Mouse (Mus musculus): ENCODE results near the gene Nfia.

Nfia gene

DNA sequence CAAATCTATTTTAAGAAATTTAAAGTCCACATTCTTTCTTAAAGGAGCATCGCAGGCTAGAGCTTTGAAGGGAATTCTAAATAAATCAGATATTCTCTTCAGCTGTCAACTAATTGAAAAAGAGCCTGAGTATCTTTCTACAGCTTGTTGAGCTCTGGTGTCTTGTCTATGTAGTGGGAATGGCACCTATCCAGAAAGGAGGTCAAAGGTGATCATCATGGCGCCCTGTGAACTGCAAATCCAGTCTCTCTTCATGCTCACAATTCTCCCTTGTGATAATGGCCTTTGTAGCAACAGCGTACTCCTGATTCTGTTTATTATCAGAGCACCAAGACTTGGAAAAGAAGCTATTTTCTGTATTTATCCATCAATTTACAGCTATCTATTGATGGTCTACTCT lies 6.4 kb upstream of the Nfia start:
- no peak for DNase-seq (ENCODE audit: low spot score in 2 of 2)

- DNase-seq (ENCODE audit: low spot score in 2 of 2): no peak
Measured at GRCm38 (mm10) chr4:97767025-97767424, 5.5 kb upstream of the Nfia start.

- no peak for DNase-seq (ENCODE audit: low spot score in 2 of 2)
Measured at GRCm38 (mm10) chr4:97767516-97767915, 5.0 kb upstream of the Nfia start.

GRCm38 (mm10) chr4:97769861-97770260 lies 2.7 kb upstream of the Nfia start:
- no peak for DNase-seq (ENCODE audit: low spot score in 2 of 2)

DNA sequence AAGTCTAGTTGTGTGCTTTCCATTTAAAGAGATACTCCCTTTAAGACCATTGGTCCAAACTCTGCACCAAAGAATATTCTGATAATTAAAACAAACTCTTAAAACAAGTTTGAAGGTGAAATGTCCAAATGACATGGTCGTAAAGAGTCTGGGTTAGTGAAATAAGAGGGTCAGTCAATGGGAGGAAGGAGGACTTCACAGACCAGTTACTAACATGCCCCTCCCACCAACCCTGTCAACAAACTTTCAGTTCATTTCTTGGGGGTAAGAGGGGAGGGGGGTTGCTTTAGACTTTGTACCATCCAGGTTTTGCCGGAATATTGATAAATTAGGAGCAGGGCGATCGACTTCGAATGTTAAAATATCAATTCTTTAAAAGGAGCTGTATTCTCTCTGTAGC lies 1.1 kb upstream of the Nfia start:
- DNase-seq (ENCODE audit: low spot score in 2 of 2): no peak

DNA sequence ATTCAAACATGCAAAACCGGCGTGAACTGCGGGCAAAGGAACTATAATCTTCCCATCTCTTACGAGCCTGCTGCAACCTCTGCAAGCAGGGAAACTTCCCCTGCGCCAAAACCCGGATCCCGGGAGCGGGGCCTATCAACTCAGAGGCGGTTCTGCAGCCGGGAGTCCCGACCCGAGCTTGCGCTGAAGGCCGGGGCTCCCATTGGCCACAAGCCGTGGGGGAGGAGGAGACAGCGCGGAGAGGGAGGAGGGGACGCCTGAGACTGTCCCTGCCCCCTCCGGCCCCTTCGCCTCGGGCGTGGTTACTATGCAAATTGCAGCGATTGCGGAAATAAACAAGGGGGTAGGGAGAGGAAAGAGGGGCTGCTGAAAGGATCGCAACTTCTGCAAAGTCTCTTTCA lies 450 bp upstream of the Nfia start:
- peak; percentile 84 to 93 for DNase-seq (ENCODE audit: low spot score in 2 of 2)

GRCm38 (mm10) chr4:97773110-97773593 lies 618 bp downstream of the Nfia start:
- DNase-seq (ENCODE audit: low spot score in 2 of 2): peak; percentile 42 to 88

GRCm38 (mm10) chr4:97773791-97774190 lies 1.3 kb downstream of the Nfia start:
- DNase-seq (ENCODE audit: low spot score in 2 of 2): no peak

- DNase-seq (ENCODE audit: low spot score in 2 of 2): no peak
Measured at GRCm38 (mm10) chr4:97774446-97774950, 2.0 kb downstream of the Nfia start.

DNA sequence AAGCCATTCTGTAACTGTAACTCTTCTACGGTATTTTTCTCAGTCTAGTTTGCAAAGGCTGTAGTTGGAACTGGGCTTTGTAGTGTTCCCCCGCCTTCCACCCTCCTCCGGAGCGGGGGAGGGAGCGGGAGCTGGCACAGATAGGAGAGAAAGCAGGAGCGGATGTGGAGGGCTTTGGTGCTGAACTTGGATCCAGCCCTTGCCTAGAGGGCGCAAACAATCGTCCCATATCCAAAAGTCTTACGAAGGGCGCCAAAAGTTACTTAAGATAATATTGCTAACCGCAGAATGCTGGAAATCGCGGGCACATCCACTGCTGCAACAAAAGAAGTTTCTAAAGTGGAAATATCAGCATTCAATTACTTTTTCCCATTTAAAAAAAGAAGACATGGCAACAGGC lies 2.5 kb downstream of the Nfia start:
- peak in 1 of 2 experiments; percentile 56 for DNase-seq (ENCODE audit: low spot score in 2 of 2)

DNA sequence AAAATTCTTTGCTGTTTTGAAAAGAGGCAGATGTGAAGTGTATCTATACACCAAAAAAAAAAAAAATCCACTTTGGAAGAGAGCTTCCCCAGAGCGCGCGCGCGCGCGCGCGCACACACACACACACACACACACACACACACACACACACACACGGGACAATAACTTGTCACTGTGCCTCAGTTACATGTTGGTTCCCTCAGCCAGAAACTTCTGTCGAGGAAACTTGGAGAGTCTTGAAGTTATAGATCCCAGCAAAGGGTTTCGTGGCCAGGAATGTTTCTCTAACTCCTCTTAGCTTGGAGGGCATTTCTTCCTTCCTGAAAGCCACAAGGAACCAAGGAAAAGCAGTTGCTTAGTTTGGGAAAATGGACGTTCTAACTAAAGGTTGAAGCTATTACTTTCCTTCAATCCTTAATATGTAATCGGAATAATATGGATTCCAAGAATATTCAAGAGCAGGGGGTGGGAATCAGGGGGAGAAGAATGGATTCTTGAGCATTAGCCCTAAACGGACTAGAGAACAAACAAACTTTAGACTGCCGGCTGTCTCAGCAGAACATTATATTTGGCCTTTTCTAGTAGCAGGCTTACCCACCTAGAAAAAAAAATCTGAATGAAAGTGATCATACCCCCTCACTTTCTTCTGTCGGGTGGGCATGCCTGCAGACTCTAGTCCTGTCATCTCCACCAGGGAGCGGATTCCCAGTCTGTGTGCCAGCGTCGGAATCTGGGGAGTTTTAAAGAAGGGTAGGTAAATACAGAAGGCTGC lies 3.1 kb downstream of the Nfia start:
- DNase-seq (ENCODE audit: low spot score in 2 of 2): no peak

GRCm38 (mm10) chr4:97776388-97777080 lies 4.0 kb downstream of the Nfia start:
- DNase-seq (ENCODE audit: low spot score in 2 of 2): no peak

DNA sequence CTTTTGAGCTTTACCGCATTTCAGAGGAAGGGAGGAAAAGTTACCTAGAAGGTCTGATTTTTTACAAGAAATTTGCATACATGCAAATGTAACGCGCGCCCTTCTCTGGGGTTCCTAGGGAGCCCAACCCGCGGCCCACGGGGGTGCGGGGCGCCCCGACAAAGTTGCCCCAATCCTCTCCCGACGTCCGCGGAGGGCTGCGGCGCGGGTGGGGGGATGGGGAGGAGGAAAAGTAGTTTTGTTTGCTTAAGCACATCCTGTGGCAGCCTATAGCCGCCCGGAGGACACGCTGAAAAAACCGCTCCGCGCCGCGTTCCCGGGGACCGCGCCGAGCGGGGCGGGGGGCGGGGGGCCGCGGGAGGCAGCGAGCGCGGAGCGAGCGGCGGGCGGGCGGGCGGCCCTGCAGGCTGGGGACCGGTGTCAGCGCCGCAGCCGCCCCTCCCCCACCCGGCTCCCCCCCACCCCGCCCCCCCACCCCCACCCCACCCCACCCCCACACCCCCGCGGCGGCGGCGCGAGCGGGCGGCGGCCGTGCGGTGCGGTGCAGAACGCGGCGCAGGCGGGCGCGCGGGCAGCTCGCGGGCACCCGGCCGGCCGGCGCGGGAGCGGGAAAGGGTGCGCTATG lies 4.7 kb downstream of the Nfia start:
- peak in 1 of 2 experiments; percentile 43 for DNase-seq (ENCODE audit: low spot score in 2 of 2)

- peak in 1 of 2 experiments; percentile 54 for DNase-seq (ENCODE audit: low spot score in 2 of 2)
Measured at GRCm38 (mm10) chr4:97777706-97778176, 5.2 kb downstream of the Nfia start, which contains the start of gene E130114P18Rik. Gene E130114P18Rik (minus strand): TSS chr4:97778078.

DNA sequence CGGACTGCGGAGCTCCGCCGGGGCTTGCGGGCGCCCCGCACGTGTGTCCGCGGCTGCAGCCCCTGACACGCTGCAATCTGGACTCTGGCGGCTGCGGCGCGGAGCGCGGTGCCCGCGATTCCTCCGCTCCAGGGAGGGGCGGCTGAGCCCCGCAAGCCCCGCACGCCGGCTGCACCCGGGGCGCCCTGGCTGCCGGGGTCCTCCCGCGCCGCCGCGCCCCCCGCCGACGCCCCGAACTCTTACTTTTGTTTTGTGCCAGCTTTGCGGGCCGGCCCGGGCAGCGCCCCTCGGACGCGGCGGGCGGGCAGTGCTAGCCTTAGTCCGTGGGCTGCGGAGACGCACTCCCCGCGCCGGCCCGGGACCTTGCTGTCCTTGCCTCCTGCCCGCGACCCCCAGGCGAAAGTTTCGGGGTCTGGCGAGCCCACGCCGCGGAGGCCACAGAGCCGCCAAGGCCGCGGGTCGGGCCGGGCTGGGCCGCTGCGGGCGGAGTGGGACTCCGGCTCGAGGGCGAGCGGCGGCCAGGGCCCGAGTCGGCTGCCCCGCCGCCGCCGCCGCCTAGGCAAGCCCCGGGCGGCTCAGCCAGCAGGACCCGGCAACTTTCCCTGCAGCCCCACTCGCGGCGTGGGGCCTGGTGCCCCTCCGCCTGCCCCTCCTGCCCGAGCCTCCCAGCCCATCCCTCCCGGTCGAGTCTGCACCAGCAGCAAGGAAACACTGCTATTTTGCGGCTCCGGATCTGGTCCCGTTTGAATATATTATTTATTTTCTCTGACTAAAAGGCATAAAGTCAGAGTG lies 5.9 kb downstream of the Nfia start:
- DNase-seq (ENCODE audit: low spot score in 2 of 2): no peak

DNA sequence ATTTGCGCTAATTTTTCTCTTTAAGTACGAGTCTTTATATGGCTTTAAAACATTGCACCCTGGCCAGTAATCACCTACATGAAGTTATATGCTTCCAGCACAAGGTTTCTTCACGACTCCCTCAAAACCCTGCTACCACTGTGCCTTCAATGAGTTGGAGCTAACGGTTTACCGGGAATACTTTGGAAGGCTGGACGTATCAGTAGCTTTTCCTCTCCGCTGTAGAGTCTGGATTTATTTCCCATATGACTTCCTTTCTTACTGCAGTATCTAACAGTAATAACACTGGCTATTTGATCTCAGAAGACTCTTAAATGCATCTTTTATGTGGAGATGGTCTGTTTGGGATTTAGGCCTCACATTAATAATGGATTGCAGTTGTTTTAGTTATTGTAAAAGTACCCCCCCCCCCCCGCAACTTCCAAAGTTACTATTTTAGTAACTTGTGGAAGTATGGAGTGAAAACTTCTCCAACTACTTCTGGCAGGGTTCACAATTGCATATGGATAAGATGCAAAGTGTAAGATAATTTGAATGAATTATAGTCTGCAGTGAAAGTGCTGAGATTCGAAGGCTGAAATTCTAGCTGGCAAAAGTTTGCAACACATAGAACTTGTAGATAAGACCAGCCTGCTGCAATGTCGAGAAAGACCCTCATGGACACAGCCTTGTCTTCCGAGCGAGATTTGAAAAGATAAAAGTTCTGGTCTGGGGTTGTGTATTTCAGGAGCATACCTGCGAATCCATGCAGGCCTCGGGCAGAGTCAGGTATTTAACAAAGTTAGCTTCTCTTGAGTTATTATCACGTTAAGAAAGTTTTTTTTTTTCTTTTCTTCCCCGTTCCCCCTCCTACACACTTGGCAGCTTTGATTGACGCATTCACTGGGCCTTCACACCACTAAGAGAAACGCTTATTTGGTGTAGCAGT lies 6.7 kb downstream of the Nfia start:
- no peak for DNase-seq (ENCODE audit: low spot score in 2 of 2)

DNA sequence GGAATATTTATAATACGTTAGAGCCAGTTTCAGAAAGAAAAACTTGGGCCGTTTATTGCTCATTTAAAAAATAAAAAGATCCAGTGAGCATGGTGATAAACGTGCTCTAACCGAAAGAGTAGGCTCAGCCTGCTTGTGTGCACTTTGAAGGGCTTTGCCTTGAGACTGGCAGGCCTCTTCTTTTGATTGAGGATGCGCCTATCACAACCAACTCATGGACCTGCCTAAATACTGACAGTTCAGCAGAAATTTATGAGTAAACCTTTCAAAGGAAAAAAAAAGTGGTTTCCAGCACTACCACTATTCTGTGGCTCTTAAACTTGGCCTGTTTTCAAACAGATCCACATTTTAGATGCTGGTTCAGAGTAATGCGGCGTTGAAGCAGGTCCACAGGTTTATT lies 7.5 kb downstream of the Nfia start:
- DNase-seq (ENCODE audit: low spot score in 2 of 2): no peak

- no peak for DNase-seq (ENCODE audit: low spot score in 2 of 2)
Measured at GRCm38 (mm10) chr4:97780666-97781435, 8.3 kb downstream of the Nfia start.

DNA sequence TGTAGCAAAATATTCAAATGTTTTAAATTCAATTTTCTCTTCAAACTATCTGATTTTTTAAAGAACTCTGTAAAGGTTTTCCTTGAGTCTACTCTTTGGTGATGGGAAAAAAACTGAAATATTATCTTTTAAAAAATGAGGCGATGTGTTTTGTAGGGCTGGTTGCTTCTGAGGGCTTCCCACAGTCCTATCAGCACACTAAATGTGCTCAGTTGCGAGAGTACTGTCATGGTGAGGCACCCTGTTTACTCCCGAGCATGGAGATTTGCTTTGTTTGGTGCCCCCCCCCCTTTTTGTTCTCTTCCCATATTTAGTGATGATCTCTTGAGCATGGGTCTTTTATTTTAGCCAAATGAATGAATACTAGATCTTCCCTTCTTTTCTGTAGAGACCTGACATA lies 9.5 kb downstream of the Nfia start:
- DNase-seq (ENCODE audit: low spot score in 2 of 2): no peak

DNA sequence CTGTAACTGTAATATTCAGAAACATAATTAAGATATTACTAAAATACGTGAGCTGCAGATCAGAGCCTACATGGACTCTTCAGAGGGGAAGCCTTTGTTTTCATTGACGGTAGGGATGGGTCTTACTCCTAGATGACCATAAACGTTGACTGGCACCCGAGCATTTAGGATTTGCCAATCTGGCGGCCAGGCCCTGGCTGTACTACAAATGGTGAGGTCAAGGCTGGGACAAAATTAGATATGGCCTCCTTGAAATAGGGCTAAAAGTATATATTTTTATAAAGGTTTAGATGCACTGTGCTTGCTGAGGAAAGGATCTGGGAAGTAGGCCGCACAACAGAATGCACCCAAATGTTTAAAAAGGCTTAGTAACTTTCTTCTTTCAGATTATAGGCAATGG lies 10.0 kb downstream of the Nfia start:
- DNase-seq (ENCODE audit: low spot score in 2 of 2): no peak
